Mouse (Mus musculus) midbrain, embryonic 12.5 days (tissue): Measurements from ENCODE around the gene Ccdc107. TPM values are rescaled to one million over a fixed set of nuclear protein-coding genes. Genes with fewer than 3 reads are reported as not detected.

Experiments
- polyA plus RNA-seq: library from polyadenylated mRNA; unstranded; fragments of >200 nt; fragmentation: Nextera tagmentation; extraction: Ambion mirVana; gene quantifications from 2 replicates; pipeline ENCODE4 v1.2.1, GENCODE M21; 2016

Ccdc107 gene
- polyA plus RNA-seq, 1 experiment from 2014 or later, result 47.9 TPM

Other genes starting within 250 kb of the Ccdc107 start
- gene Atp8b5, start 225.7 kb upstream of the Ccdc107 start, polyA plus RNA-seq, result 0.22 and 0.46 TPM in 2 replicates
- 45.2 and 47.3 TPM in 2 replicates for gene Rusc2, start 110.9 kb upstream of the Ccdc107 start, polyA plus RNA-seq
- 0.28 and 0.38 TPM in 2 replicates for gene Fam166b, start 63.8 kb upstream of the Ccdc107 start, polyA plus RNA-seq
- gene Tesk1, start 51.0 kb upstream of the Ccdc107 start, polyA plus RNA-seq, result 12.7 and 15.0 TPM in 2 replicates
- gene Cd72, start 38.3 kb upstream of the Ccdc107 start, polyA plus RNA-seq, result 2.0 and 2.9 TPM in 2 replicates
- gene Sit1, start 9.2 kb upstream of the Ccdc107 start, polyA plus RNA-seq, result not detected in 2 replicates
- 33.1 TPM in 2 replicates for gene Arhgef39, start 6.8 kb downstream of the Ccdc107 start, polyA plus RNA-seq
- 0.52 and 0.61 TPM in 2 replicates for gene Car9, start 14.1 kb downstream of the Ccdc107 start, polyA plus RNA-seq
- gene Tpm2, start 30.9 kb downstream of the Ccdc107 start, polyA plus RNA-seq, result 46.0 and 61.3 TPM in 2 replicates
- gene Creb3, start 69.4 kb downstream of the Ccdc107 start, polyA plus RNA-seq, result 48.8 and 64.1 TPM in 2 replicates
- 64.5 and 64.6 TPM in 2 replicates for gene Tln1, start 69.8 kb downstream of the Ccdc107 start, polyA plus RNA-seq
- 31.8 and 37.2 TPM in 2 replicates for gene Rgp1, start 85.8 kb downstream of the Ccdc107 start, polyA plus RNA-seq
- 49.2 and 52.6 TPM in 2 replicates for gene Gba2, start 86.0 kb downstream of the Ccdc107 start, polyA plus RNA-seq
- gene Msmp, start 91.6 kb downstream of the Ccdc107 start, polyA plus RNA-seq, result 0.51 and 1.8 TPM in 2 replicates
- gene Npr2, start 139.0 kb downstream of the Ccdc107 start, polyA plus RNA-seq, result 24.9 TPM in 2 replicates
- gene Spag8, start 160.7 kb downstream of the Ccdc107 start, polyA plus RNA-seq, result 3.9 TPM in 2 replicates
- gene Hint2, start 163.6 kb downstream of the Ccdc107 start, polyA plus RNA-seq, result 70.6 and 71.8 TPM in 2 replicates
- gene Tmem8b, start 176.1 kb downstream of the Ccdc107 start, polyA plus RNA-seq, result 11.9 and 14.7 TPM in 2 replicates
- 2.8 and 2.9 TPM in 2 replicates for gene Fam221b, start 176.2 kb downstream of the Ccdc107 start, polyA plus RNA-seq
- not detected in 2 replicates for gene Olfr70, start 207.9 kb downstream of the Ccdc107 start, polyA plus RNA-seq
- not detected in 2 replicates for gene Olfr71, start 217.4 kb downstream of the Ccdc107 start, polyA plus RNA-seq
- 0.11 and 0.16 TPM in 2 replicates for gene Hrct1, start 234.3 kb downstream of the Ccdc107 start, polyA plus RNA-seq
- gene Spaar, start 237.1 kb downstream of the Ccdc107 start, polyA plus RNA-seq, result not detected in 2 replicates